Mouse (Mus musculus): Measurements from ENCODE around the gene Ankrd13d. TPM values are rescaled to one million over a fixed set of nuclear protein-coding genes. Genes with fewer than 3 reads are reported as not detected.

Ankrd13d gene
- polyA plus RNA-seq (2012; rRNA removed) = 0.88 and 1.0 TPM in 2 replicates

GRCm38 (mm10) chr19:4282898-4283553 is at the start of gene Ankrd13d:
Gene Ankrd13d, minus strand, starts transcription at chr19:4283137.

DNA sequence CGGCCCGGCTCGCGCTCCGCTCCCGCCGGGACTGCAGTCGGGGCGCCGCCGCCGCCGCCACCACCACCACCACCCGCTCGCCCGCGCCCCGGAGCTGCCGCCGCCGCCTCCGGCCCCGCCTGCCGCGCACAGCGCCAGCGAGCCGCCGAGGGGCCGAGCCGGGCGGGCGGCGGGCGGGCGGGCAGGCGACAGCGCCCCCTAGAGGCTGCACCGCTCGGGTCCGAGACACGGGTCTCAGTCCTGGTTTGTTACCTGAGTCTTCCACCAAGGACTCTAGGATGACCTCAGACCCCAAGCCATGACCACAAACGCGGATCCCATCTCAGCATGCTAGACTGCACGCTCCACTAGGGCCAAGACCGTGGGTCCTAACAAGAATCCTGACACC is 23.2 kb upstream of the Ankrd13d start, which contains the start of gene Grk2:
TSS of gene Grk2 (minus strand) at position 33 of the 388 bp plus-strand sequence.

GRCm38 (mm10) chr19:4268566-4269361 is 14.2 kb downstream of the Ankrd13d start, which contains the start of gene Ssh3:
Gene Ssh3, minus strand, starts transcription at chr19:4269180.

GRCm38 (mm10) chr19:4231253-4232185 is 51.4 kb downstream of the Ankrd13d start, which contains the start of gene Pold4:
Gene Pold4, plus strand, starts transcription at chr19:4231899.

Other genes starting within 250 kb of the Ankrd13d start
- 225 and 279 TPM in 2 replicates for gene Gstp1, start 245.2 kb downstream of the Ankrd13d start, polyA plus RNA-seq (2012; rRNA removed)
- 6.6 and 8.4 TPM in 2 replicates for gene Gstp2, start 237.1 kb downstream of the Ankrd13d start, polyA plus RNA-seq (2012; rRNA removed)
- gene Gstp3, start 223.6 kb downstream of the Ankrd13d start, polyA plus RNA-seq (2012; rRNA removed) = 54.9 and 71.8 TPM in 2 replicates
- gene Cabp2, start 201.6 kb downstream of the Ankrd13d start, polyA plus RNA-seq (2012; rRNA removed) = 0.23 and 0.25 TPM in 2 replicates
- gene Cdk2ap2, start 186.0 kb downstream of the Ankrd13d start, polyA plus RNA-seq (2012; rRNA removed) = 46.8 and 54.8 TPM in 2 replicates
- 5.4 and 6.1 TPM in 2 replicates for gene Pitpnm1, start 183.1 kb downstream of the Ankrd13d start, polyA plus RNA-seq (2012; rRNA removed)
- 36.6 and 38.9 TPM in 2 replicates for gene Aip, start 157.3 kb downstream of the Ankrd13d start, polyA plus RNA-seq (2012; rRNA removed)
- gene Gpr152, start 143.3 kb downstream of the Ankrd13d start, polyA plus RNA-seq (2012; rRNA removed) = not detected in 2 replicates
- gene Cabp4, start 139.1 kb downstream of the Ankrd13d start, polyA plus RNA-seq (2012; rRNA removed) = 0.08 and 0.10 TPM in 2 replicates
- 50.4 and 60.2 TPM in 2 replicates for gene Coro1b, start 134.5 kb downstream of the Ankrd13d start, polyA plus RNA-seq (2012; rRNA removed)
- 12.2 and 12.5 TPM in 2 replicates for gene Ptprcap, start 129.5 kb downstream of the Ankrd13d start, polyA plus RNA-seq (2012; rRNA removed)
- 16.1 and 20.9 TPM in 2 replicates for gene Rps6kb2, start 119.8 kb downstream of the Ankrd13d start, polyA plus RNA-seq (2012; rRNA removed)
- 0.32 and 0.41 TPM in 2 replicates for gene Carns1, start 107.7 kb downstream of the Ankrd13d start, polyA plus RNA-seq (2012; rRNA removed)
- 2.6 and 3.0 TPM in 2 replicates for gene Tbc1d10c, start 91.9 kb downstream of the Ankrd13d start, polyA plus RNA-seq (2012; rRNA removed)
- gene Ppp1ca, start 91.1 kb downstream of the Ankrd13d start, polyA plus RNA-seq (2012; rRNA removed) = 200 and 246 TPM in 2 replicates
- 18.8 and 20.8 TPM in 2 replicates for gene Rad9a, start 81.5 kb downstream of the Ankrd13d start, polyA plus RNA-seq (2012; rRNA removed)
- 0.97 and 1.0 TPM in 2 replicates for gene Clcf1, start 68.9 kb downstream of the Ankrd13d start, polyA plus RNA-seq (2012; rRNA removed)
- gene AC109138.7, start 68.8 kb downstream of the Ankrd13d start, polyA plus RNA-seq (2012; rRNA removed) = not detected in 2 replicates
- 12.3 and 14.6 TPM in 2 replicates for gene Pold4, start 51.2 kb downstream of the Ankrd13d start, polyA plus RNA-seq (2012; rRNA removed)
- 2.1 and 2.8 TPM in 2 replicates for gene Ssh3, start 14.0 kb downstream of the Ankrd13d start, polyA plus RNA-seq (2012; rRNA removed)
- 28.2 and 29.9 TPM in 2 replicates for gene Grk2, start 23.1 kb upstream of the Ankrd13d start, polyA plus RNA-seq (2012; rRNA removed)
- gene Kdm2a, start 115.1 kb upstream of the Ankrd13d start, polyA plus RNA-seq (2012; rRNA removed) = 16.2 and 19.1 TPM in 2 replicates
- 3.9 and 4.1 TPM in 2 replicates for gene Rhod, start 156.3 kb upstream of the Ankrd13d start, polyA plus RNA-seq (2012; rRNA removed)
- 0.12 and 0.22 TPM in 2 replicates for gene Syt12, start 194.3 kb upstream of the Ankrd13d start, polyA plus RNA-seq (2012; rRNA removed)
- 0.03 and 0.05 TPM in 2 replicates for gene 2010003K11Rik, start 215.4 kb upstream of the Ankrd13d start, polyA plus RNA-seq (2012; rRNA removed)
- 12.0 and 17.3 TPM in 2 replicates for gene Pcx, start 227.3 kb upstream of the Ankrd13d start, polyA plus RNA-seq (2012; rRNA removed)